Mouse (Mus musculus): Measurements from ENCODE around the gene Ifi35. TPM values are rescaled to one million over a fixed set of nuclear protein-coding genes. Genes with fewer than 3 reads are reported as not detected.

The Ifi35 gene
- polyA plus RNA-seq, 1 experiment from 2014 or later = 9.6 TPM

GRCm38 (mm10) chr11:101452093-101452774 lies 4.0 kb downstream of the Ifi35 start:
- WGBS = 61% methylated on average over 10 of the region's 10 CpGs
- H3K9me3 ChIP-seq (ENCODE audit: control insufficient read depth, low read length) = no peaks in the 10 kb centered on the region
- H3K4me2 ChIP-seq (replicated peaks; ENCODE audit: low read depth, low read length) = no peak overlapping the region
- no peak overlapping the region for H3K4me3 ChIP-seq (ENCODE audit: low read length)
- H3K27ac ChIP-seq (ENCODE audit: low read depth, low read length) = no peak overlapping the region
- peaks cover 9% of the 10 kb centered on the region for H3K4me1 ChIP-seq (ENCODE audit: control insufficient read depth, insufficient read depth, low read length)
- no peaks in the 10 kb centered on the region for H3K27me3 ChIP-seq (ENCODE audit: control insufficient read depth, insufficient read depth, low read length)
- no peak for ATAC-seq (ENCODE audit: low FRiP score, low TSS enrichment)
- H3K9ac ChIP-seq (ENCODE audit: low read depth, low read length) = no peak overlapping the region
- no peaks in the 10 kb centered on the region for H3K36me3 ChIP-seq (ENCODE audit: control insufficient read depth, insufficient read depth, low read length)

GRCm38 (mm10) chr11:101454702-101455101 lies 6.5 kb downstream of the Ifi35 start:
- 50% methylated on average over 6 of the region's 6 CpGs for WGBS
- Histone ChIP-seq H3K4me1 (ENCODE audit: control insufficient read depth, insufficient read depth, low read length) (peaks cover 13% of the 10 kb centered on the region), H3K27ac (ENCODE audit: low read depth, low read length) (no peak overlapping the region; the same call in 1 of the 2 replicates), H3K36me3 (ENCODE audit: control insufficient read depth, insufficient read depth, low read length) (peaks cover 5% of the 10 kb centered on the region; the same call in 1 of the 2 replicates), H3K4me2 (replicated peaks; ENCODE audit: low read depth, low read length) (no peak overlapping the region), H3K4me3 (ENCODE audit: low read length) (no peak overlapping the region), H3K27me3 (ENCODE audit: control insufficient read depth, insufficient read depth, low read length) (no peaks in the 10 kb centered on the region), H3K9ac (ENCODE audit: low read depth, low read length) (no peak overlapping the region), H3K9me3 (ENCODE audit: control insufficient read depth, low read length) (no peaks in the 10 kb centered on the region)
- ATAC-seq (ENCODE audit: low FRiP score, low TSS enrichment) = 0 out of 2 replicates have a peak, but pooled peaks have one; percentile 55

- Histone ChIP-seq H3K27ac (ENCODE audit: low read depth, low read length) (no peak overlapping the region), H3K36me3 (ENCODE audit: control insufficient read depth, insufficient read depth, low read length) (peaks cover 11% of the 10 kb centered on the region; the same call in 1 of the 2 replicates)
Measured at GRCm38 (mm10) chr11:101455627-101456026, 7.4 kb downstream of the Ifi35 start.

GRCm38 (mm10) chr11:101457631-101458030 lies 9.4 kb downstream of the Ifi35 start:
- Histone ChIP-seq H3K4me2 (replicated peaks; ENCODE audit: low read depth, low read length) (no peak overlapping the region), H3K27ac (ENCODE audit: low read depth, low read length) (no peak overlapping the region), H3K4me3 (ENCODE audit: low read length) (no peak overlapping the region), H3K9ac (ENCODE audit: low read depth, low read length) (no peak overlapping the region), H3K9me3 (ENCODE audit: control insufficient read depth, low read length) (no peaks in the 10 kb centered on the region), H3K36me3 (ENCODE audit: control insufficient read depth, insufficient read depth, low read length) (peaks cover 19% of the 10 kb centered on the region; the same call in 1 of the 2 replicates), H3K27me3 (ENCODE audit: control insufficient read depth, insufficient read depth, low read length) (no peaks in the 10 kb centered on the region), H3K4me1 (ENCODE audit: control insufficient read depth, insufficient read depth, low read length) (peaks cover 26% of the 10 kb centered on the region)
- 89% methylated on average over 9 of the region's 9 CpGs for WGBS
- no peak for ATAC-seq (ENCODE audit: low FRiP score, low TSS enrichment)

More at GRCm38 (mm10) chr11:101455627-101456026, 7.4 kb downstream of the Ifi35 start:
- Histone ChIP-seq H3K4me1 (ENCODE audit: control insufficient read depth, insufficient read depth, low read length) (peaks cover 19% of the 10 kb centered on the region), H3K4me2 (replicated peaks; ENCODE audit: low read depth, low read length) (no peak overlapping the region), H3K4me3 (ENCODE audit: low read length) (no peak overlapping the region), H3K9ac (ENCODE audit: low read depth, low read length) (no peak overlapping the region), H3K9me3 (ENCODE audit: control insufficient read depth, low read length) (no peaks in the 10 kb centered on the region), H3K27me3 (ENCODE audit: control insufficient read depth, insufficient read depth, low read length) (no peaks in the 10 kb centered on the region)
- WGBS = 88% methylated on average over 7 of the region's 7 CpGs
- no peak for ATAC-seq (ENCODE audit: low FRiP score, low TSS enrichment)

- no peak for ATAC-seq (ENCODE audit: low FRiP score, low TSS enrichment)
- peaks cover 19% of the 10 kb centered on the region; the same call in 1 of the 2 replicates for H3K36me3 ChIP-seq (ENCODE audit: control insufficient read depth, insufficient read depth, low read length)
- no peak overlapping the region for H3K9ac ChIP-seq (ENCODE audit: low read depth, low read length)
- 84% methylated on average over 12 of the region's 12 CpGs for WGBS
- H3K4me2 ChIP-seq (replicated peaks; ENCODE audit: low read depth, low read length) = no peak overlapping the region
- H3K27ac ChIP-seq (ENCODE audit: low read depth, low read length) = no peak overlapping the region
- H3K27me3 ChIP-seq (ENCODE audit: control insufficient read depth, insufficient read depth, low read length) = no peaks in the 10 kb centered on the region
- H3K4me1 ChIP-seq (ENCODE audit: control insufficient read depth, insufficient read depth, low read length) = peaks cover 32% of the 10 kb centered on the region
- H3K4me3 ChIP-seq (ENCODE audit: low read length) = no peak overlapping the region
- H3K9me3 ChIP-seq (ENCODE audit: control insufficient read depth, low read length) = no peaks in the 10 kb centered on the region
Measured at GRCm38 (mm10) chr11:101458217-101458616, 10.0 kb downstream of the Ifi35 start.

- 15% methylated on average over 3 of the region's 6 CpGs for WGBS
- Histone ChIP-seq H3K4me1 (ENCODE audit: control insufficient read depth, insufficient read depth, low read length) (peaks cover 38% of the 10 kb centered on the region), H3K9ac (ENCODE audit: low read depth, low read length) (0 out of 2 replicates have a peak overlapping the region, but pooled peaks have one; percentile 1), H3K4me2 (replicated peaks; ENCODE audit: low read depth, low read length) (no peak overlapping the region), H3K36me3 (ENCODE audit: control insufficient read depth, insufficient read depth, low read length) (peaks cover 19% of the 10 kb centered on the region; the same call in 1 of the 2 replicates), H3K9me3 (ENCODE audit: control insufficient read depth, low read length) (no peaks in the 10 kb centered on the region), H3K27ac (ENCODE audit: low read depth, low read length) (no peak overlapping the region), H3K27me3 (ENCODE audit: control insufficient read depth, insufficient read depth, low read length) (no peaks in the 10 kb centered on the region), H3K4me3 (ENCODE audit: low read length) (no peak overlapping the region)
- ATAC-seq (ENCODE audit: low FRiP score, low TSS enrichment) = peak; percentile 36; the same call in 1 of the 2 replicates
Measured at GRCm38 (mm10) chr11:101459716-101460115, 11.5 kb downstream of the Ifi35 start.

GRCm38 (mm10) chr11:101460321-101460720 lies 12.1 kb downstream of the Ifi35 start:
- WGBS = 76% methylated on average over 15 of the region's 15 CpGs
- no peaks in the 10 kb centered on the region for H3K27me3 ChIP-seq (ENCODE audit: control insufficient read depth, insufficient read depth, low read length)
- no peaks in the 10 kb centered on the region for H3K9me3 ChIP-seq (ENCODE audit: control insufficient read depth, low read length)
- peaks cover 19% of the 10 kb centered on the region; the same call in 1 of the 2 replicates for H3K36me3 ChIP-seq (ENCODE audit: control insufficient read depth, insufficient read depth, low read length)
- H3K9ac ChIP-seq (ENCODE audit: low read depth, low read length) = no peak overlapping the region
- H3K27ac ChIP-seq (ENCODE audit: low read depth, low read length) = no peak overlapping the region
- H3K4me1 ChIP-seq (ENCODE audit: control insufficient read depth, insufficient read depth, low read length) = peaks cover 38% of the 10 kb centered on the region
- H3K4me2 ChIP-seq (replicated peaks; ENCODE audit: low read depth, low read length) = no peak overlapping the region
- no peak for ATAC-seq (ENCODE audit: low FRiP score, low TSS enrichment)
- H3K4me3 ChIP-seq (ENCODE audit: low read length) = no peak overlapping the region

- 75% methylated on average over 14 of the region's 14 CpGs for WGBS
- Histone ChIP-seq H3K4me3 (ENCODE audit: low read length) (no peak overlapping the region), H3K9ac (ENCODE audit: low read depth, low read length) (no peak overlapping the region), H3K27ac (ENCODE audit: low read depth, low read length) (no peak overlapping the region), H3K27me3 (ENCODE audit: control insufficient read depth, insufficient read depth, low read length) (no peaks in the 10 kb centered on the region), H3K36me3 (ENCODE audit: control insufficient read depth, insufficient read depth, low read length) (peaks cover 19% of the 10 kb centered on the region; the same call in 1 of the 2 replicates), H3K4me2 (replicated peaks; ENCODE audit: low read depth, low read length) (no peak overlapping the region), H3K9me3 (ENCODE audit: control insufficient read depth, low read length) (no peaks in the 10 kb centered on the region), H3K4me1 (ENCODE audit: control insufficient read depth, insufficient read depth, low read length) (peaks cover 38% of the 10 kb centered on the region)
- no peak for ATAC-seq (ENCODE audit: low FRiP score, low TSS enrichment)
Measured at GRCm38 (mm10) chr11:101462141-101462540, 13.9 kb downstream of the Ifi35 start.
